Mouse (Mus musculus): ENCODE data around the gene Ppie.

DNA sequence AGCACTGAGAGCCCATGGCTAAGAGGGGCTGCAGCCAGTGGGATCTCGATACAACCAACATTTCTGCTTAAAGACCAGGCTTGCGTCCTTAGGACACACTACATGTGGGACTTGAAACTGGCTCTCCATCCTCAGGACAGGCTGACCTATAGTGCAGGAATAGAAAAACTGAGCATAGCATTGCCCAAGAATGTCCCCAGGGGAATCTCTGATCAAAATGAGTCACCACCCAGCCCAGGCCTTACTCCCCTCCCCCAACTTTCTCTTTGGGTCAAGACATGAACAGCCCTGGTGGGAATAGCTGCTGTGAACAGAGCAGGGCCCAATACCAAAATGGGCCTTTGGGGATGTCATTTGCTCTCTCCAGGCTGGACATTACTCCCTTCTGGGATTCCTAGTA lies 32.9 kb downstream of the Ppie start:
- no peak for TF ChIP-seq CTCF (IDR thresholded peaks at IDR 0.05; ENCODE audit: low read depth)
- no peak for TF ChIP-seq EP300 (optimal IDR thresholded peaks at IDR 0.05)
